Mouse (Mus musculus): Measurements from ENCODE around the gene Fbxo5. TPM values are rescaled to one million over a fixed set of nuclear protein-coding genes. Genes with fewer than 3 reads are reported as not detected.

Fbxo5 gene
- polyA plus RNA-seq (2016; fragmentation: Nextera tagmentation; extraction: Ambion mirVana): 46.5 and 49.0 TPM in 2 replicates

GRCm38 (mm10) chr10:5805243-5805730 lies at the start of gene Fbxo5:
Gene Fbxo5 (minus strand): TSS chr10:5805600.
- peaks cover 24% of the 10 kb centered on the region for H3K4me1 ChIP-seq
- peak within 1 kb of the TSS; percentile 71 for H3K9ac ChIP-seq
- H3K36me3 ChIP-seq: peaks cover 19% of the 10 kb centered on the region
- peak; percentile 98 for ATAC-seq (ENCODE audit: low FRiP score)
- H3K9me3 ChIP-seq (replicated peaks): no peaks in the 10 kb centered on the region
- peak within 1 kb of the TSS; percentile 90 for H3K27ac ChIP-seq
- H3K4me3 ChIP-seq: peak within 1 kb of the TSS; percentile 74
- H3K27me3 ChIP-seq: no peaks in the 10 kb centered on the region
- peak within 1 kb of the TSS; percentile 98 for H3K4me2 ChIP-seq (replicated peaks)
- under 1% methylated on average over 42 of the region's 42 CpGs for WGBS

- H3K9me3 ChIP-seq (replicated peaks): no peaks in the 10 kb centered on the region
- H3K4me3 ChIP-seq: no peak overlapping the region
- WGBS: 90% methylated on average over 8 of the region's 8 CpGs
Observed at GRCm38 (mm10) chr10:5853290-5853868, 48.0 kb upstream of the Fbxo5 start.

DNA sequence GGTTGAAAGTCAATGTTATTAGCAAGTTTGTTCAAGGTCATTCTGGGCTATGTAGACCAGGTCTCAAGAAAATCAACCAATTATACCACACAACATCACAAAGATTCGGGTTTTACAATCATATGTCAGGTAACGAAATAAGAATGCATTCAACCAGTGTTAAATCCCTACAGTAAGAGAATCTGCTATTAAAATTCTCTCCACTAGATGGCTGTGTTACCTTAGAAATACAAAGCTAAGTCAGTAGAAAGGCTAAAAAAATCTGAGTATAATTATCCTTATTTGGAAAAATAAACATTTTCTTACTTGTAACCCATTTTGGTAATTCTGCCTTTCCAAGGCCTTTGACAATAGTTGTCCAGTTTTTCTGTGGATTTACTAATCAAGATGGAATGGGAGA lies 41.5 kb upstream of the Fbxo5 start:
- no peak for ATAC-seq (ENCODE audit: low FRiP score)
- Histone ChIP-seq H3K36me3 (no peaks in the 10 kb centered on the region), H3K4me2 (replicated peaks) (no peak overlapping the region), H3K9me3 (replicated peaks) (no peaks in the 10 kb centered on the region), H3K4me3 (no peak overlapping the region), H3K9ac (no peak overlapping the region), H3K4me1 (no peaks in the 10 kb centered on the region), H3K27ac (no peak overlapping the region), H3K27me3 (no peaks in the 10 kb centered on the region)
- 41% methylated on average over 2 of the region's 2 CpGs for WGBS

More at GRCm38 (mm10) chr10:5853290-5853868, 48.0 kb upstream of the Fbxo5 start:
- H3K4me1 ChIP-seq: no peaks in the 10 kb centered on the region
- no peaks in the 10 kb centered on the region for H3K27me3 ChIP-seq
- H3K9ac ChIP-seq: no peak overlapping the region
- H3K27ac ChIP-seq: no peak overlapping the region
- no peak overlapping the region for H3K4me2 ChIP-seq (replicated peaks)
- H3K36me3 ChIP-seq: no peaks in the 10 kb centered on the region
- ATAC-seq (ENCODE audit: low FRiP score): no peak

- 81% methylated on average over 4 of the region's 4 CpGs for WGBS
Observed at GRCm38 (mm10) chr10:5841369-5841768, 36.0 kb upstream of the Fbxo5 start.

GRCm38 (mm10) chr10:5826336-5827025 lies 21.1 kb upstream of the Fbxo5 start:
- Histone ChIP-seq H3K4me1 (peaks cover 13% of the 10 kb centered on the region), H3K27me3 (no peaks in the 10 kb centered on the region), H3K9me3 (replicated peaks) (no peaks in the 10 kb centered on the region), H3K4me2 (replicated peaks) (no peak overlapping the region), H3K27ac (no peak overlapping the region), H3K4me3 (no peak overlapping the region), H3K9ac (no peak overlapping the region), H3K36me3 (no peaks in the 10 kb centered on the region)
- ATAC-seq (ENCODE audit: low FRiP score): no peak
- 80% methylated on average over 6 of the region's 6 CpGs for WGBS

More at GRCm38 (mm10) chr10:5841369-5841768, 36.0 kb upstream of the Fbxo5 start:
- no peaks in the 10 kb centered on the region for H3K27me3 ChIP-seq
- no peak for ATAC-seq (ENCODE audit: low FRiP score)
- H3K4me2 ChIP-seq (replicated peaks): no peak overlapping the region
- H3K9me3 ChIP-seq (replicated peaks): no peaks in the 10 kb centered on the region
- no peak overlapping the region for H3K4me3 ChIP-seq
- no peak overlapping the region for H3K27ac ChIP-seq
- H3K9ac ChIP-seq: no peak overlapping the region
- H3K4me1 ChIP-seq: no peaks in the 10 kb centered on the region
- H3K36me3 ChIP-seq: 0 out of 2 replicates have a peak, but pooled peaks cover 4% of the 10 kb centered on the region

GRCm38 (mm10) chr10:5824779-5825178 lies 19.4 kb upstream of the Fbxo5 start:
- 1% methylated on average over 3 of the region's 3 CpGs for WGBS
- Histone ChIP-seq H3K9ac (peak overlapping the region; percentile 94; the same call in 1 of the 2 replicates), H3K4me3 (peak overlapping the region; percentile 91), H3K36me3 (peaks cover 1% of the 10 kb centered on the region), H3K4me1 (peaks cover 13% of the 10 kb centered on the region), H3K27me3 (no peaks in the 10 kb centered on the region), H3K27ac (peak overlapping the region; percentile 89), H3K9me3 (replicated peaks) (no peaks in the 10 kb centered on the region), H3K4me2 (replicated peaks) (peak overlapping the region; percentile 70)
- ATAC-seq (ENCODE audit: low FRiP score): peak; percentile 20; the same call in 1 of the 2 replicates

DNA sequence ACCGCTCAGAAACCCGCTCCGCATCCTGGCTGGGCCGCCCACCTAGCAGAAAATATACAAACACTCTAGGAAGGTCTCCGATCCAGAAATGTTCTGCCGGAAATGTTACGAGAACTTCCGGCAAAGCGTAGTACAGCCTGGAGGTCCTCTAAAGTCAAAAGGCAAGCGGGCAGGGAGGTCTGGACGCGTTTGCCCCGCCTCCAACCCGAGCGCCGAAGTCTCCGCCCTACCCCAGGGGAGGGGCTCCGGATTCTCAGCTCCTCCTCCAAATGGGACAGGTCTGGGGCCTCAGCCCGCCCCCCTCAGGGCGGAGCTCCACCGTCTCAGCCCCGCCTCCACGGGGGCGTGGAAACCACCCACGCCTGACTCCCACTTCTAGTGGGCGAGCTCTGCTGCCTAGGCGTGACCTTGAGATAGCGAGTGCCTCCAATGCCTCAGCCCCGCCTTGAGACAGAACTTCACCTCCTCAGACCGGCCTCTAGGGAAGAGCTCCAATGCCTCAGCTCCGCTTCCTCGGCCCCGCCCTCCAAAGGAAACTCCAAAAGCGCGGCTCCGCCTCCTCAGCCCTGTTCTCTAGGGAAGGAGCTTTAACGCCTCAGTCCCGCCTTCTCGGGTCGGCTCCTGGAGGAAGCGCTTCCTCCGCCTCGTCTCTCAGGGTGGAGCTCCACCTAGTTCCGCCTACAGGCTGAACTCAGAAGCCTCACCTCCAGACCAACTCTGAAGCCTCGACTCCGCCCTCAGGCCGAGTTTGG lies 18.5 kb upstream of the Fbxo5 start, which contains the start of gene Mtrf1l:
Mtrf1l (minus strand) TSS at position 171 of the 752 bp plus-strand sequence.
- Histone ChIP-seq H3K4me1 (peaks cover 13% of the 10 kb centered on the region), H3K27ac (peak within 1 kb of the TSS; percentile 89), H3K4me3 (peak within 1 kb of the TSS; percentile 91), H3K4me2 (replicated peaks) (peak within 1 kb of the TSS; percentile 70), H3K9ac (peak within 1 kb of the TSS; percentile 94), H3K27me3 (no peaks in the 10 kb centered on the region), H3K36me3 (peaks cover 9% of the 10 kb centered on the region), H3K9me3 (replicated peaks) (no peaks in the 10 kb centered on the region)
- ATAC-seq (ENCODE audit: low FRiP score): peak; percentile 97
- under 1% methylated on average over 47 of the region's 47 CpGs for WGBS

DNA sequence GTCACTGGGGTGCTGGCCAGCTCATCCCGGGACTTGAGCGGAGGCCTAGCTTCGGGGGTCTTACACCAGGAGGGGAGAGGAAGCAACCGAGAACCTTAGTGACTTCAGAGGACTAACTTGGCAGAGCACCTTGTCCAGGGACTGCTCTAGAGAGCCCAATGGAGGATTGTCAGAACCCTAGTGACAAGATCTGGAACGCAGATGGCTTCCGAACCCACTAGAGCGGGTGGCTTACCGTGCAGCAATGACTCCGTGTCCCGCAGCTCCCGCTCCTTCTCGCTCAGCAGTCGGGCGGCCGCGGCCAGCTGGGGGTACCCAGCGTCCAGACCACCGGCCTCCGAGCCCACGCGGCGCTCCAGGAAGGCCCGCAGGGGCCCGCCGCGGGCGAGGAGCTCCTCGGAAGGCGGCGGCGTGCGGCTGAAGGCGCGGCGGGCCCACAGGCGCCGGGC lies 17.9 kb upstream of the Fbxo5 start:
- Histone ChIP-seq H3K27me3 (no peaks in the 10 kb centered on the region), H3K9me3 (replicated peaks) (no peaks in the 10 kb centered on the region), H3K27ac (peak overlapping the region; percentile 89), H3K4me3 (peak overlapping the region; percentile 91), H3K4me1 (peaks cover 13% of the 10 kb centered on the region), H3K36me3 (peaks cover 15% of the 10 kb centered on the region), H3K9ac (peak overlapping the region; percentile 94), H3K4me2 (replicated peaks) (peak overlapping the region; percentile 70)
- WGBS: 2% methylated on average over 37 of the region's 37 CpGs
- ATAC-seq (ENCODE audit: low FRiP score): peak; percentile 44; the same call in 1 of the 2 replicates

- WGBS: 95% methylated on average over 3 of the region's 3 CpGs
- Histone ChIP-seq H3K27me3 (no peaks in the 10 kb centered on the region), H3K9me3 (replicated peaks) (no peaks in the 10 kb centered on the region), H3K27ac (no peak overlapping the region), H3K36me3 (peaks cover 49% of the 10 kb centered on the region), H3K4me1 (peaks cover 13% of the 10 kb centered on the region), H3K9ac (no peak overlapping the region), H3K4me2 (replicated peaks) (no peak overlapping the region), H3K4me3 (no peak overlapping the region)
- no peak for ATAC-seq (ENCODE audit: low FRiP score)
Observed at GRCm38 (mm10) chr10:5818772-5819171, 13.4 kb upstream of the Fbxo5 start.

DNA sequence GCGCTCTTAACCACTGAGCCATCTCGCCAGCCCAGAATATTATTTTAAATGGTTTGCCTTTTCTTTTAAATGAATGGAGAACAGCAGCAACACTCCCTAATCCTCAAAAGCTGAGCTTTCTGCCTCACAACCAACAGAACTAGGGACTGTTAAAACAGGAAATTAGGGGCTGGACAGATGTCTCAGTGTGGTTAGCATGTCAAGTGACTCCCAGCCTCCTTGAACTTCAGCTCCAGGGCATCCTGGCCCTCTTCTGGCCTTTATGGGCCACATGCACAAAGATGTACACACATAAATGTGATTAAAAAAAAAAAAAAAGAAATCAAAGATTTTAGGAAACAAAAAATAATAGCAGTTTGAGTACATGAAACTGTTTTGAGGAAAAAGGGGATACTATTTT lies 10.6 kb upstream of the Fbxo5 start:
- 95% methylated on average over 2 of the region's 2 CpGs for WGBS
- peaks cover 71% of the 10 kb centered on the region for H3K36me3 ChIP-seq

DNA sequence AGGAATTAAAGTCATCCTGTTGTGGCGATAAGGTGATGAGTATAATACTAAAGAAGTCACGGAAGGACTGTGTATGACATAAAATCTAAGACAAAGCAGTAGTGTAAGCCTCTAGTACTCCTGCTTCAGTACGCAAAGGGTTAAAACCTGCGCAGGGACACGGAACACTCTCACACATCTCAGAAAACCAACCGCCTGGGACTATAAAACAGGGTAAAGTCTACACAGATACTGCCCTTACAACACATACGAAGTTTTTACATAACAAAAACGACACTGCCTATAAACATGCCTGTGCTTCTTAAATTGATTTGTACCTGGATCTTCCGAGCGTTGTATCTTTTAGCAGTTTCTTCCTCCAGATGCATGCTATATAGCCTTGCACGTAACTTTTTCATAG lies 8.3 kb upstream of the Fbxo5 start:
- Histone ChIP-seq H3K4me1 (no peaks in the 10 kb centered on the region), H3K4me2 (replicated peaks) (no peak overlapping the region), H3K36me3 (peaks cover 61% of the 10 kb centered on the region), H3K9me3 (replicated peaks) (no peaks in the 10 kb centered on the region), H3K27me3 (no peaks in the 10 kb centered on the region), H3K4me3 (no peak overlapping the region), H3K9ac (no peak overlapping the region), H3K27ac (no peak overlapping the region)
- ATAC-seq (ENCODE audit: low FRiP score): no peak
- 93% methylated on average over 11 of the region's 11 CpGs for WGBS

More for the DNA sequence above, 10.6 kb upstream of the Fbxo5 start:
- Histone ChIP-seq H3K4me3 (no peak overlapping the region), H3K9ac (no peak overlapping the region), H3K9me3 (replicated peaks) (no peaks in the 10 kb centered on the region), H3K27ac (no peak overlapping the region), H3K27me3 (no peaks in the 10 kb centered on the region), H3K4me2 (replicated peaks) (no peak overlapping the region), H3K4me1 (no peaks in the 10 kb centered on the region)
- no peak for ATAC-seq (ENCODE audit: low FRiP score)

DNA sequence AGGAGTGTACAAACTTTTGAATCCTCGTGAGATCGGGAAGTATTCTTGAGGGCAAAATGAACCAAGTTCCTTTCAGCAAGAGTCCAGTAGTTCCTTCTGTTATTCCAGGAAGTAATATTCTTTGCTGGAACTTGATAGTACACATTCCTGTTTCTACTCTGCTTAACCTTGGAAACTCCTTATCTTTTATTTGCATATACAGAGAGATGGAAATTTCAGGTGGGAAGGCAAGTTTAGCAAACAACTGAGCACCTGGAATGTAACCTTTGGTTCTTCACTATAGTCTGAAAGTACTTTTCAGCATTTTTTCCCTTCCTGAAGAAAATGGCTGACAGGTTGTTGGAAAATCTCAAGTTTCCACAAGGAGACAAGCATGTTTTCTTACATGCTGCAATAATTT lies 2.3 kb upstream of the Fbxo5 start:
- H3K36me3 ChIP-seq: peaks cover 13% of the 10 kb centered on the region
- ATAC-seq (ENCODE audit: low FRiP score): no peak
- H3K4me3 ChIP-seq: no peak overlapping the region
- H3K4me2 ChIP-seq (replicated peaks): no peak overlapping the region
- H3K9me3 ChIP-seq (replicated peaks): no peaks in the 10 kb centered on the region
- H3K4me1 ChIP-seq: peaks cover 19% of the 10 kb centered on the region
- no peaks in the 10 kb centered on the region for H3K27me3 ChIP-seq
- no peak overlapping the region for H3K9ac ChIP-seq
- WGBS: 86% methylated on average over 2 of the region's 2 CpGs
- H3K27ac ChIP-seq: no peak overlapping the region
